Mouse (Mus musculus): ENCODE measurements around the gene Ptges2.

Ptges2 gene

GRCm38 (mm10) chr2:32375317-32375940 lies 20.3 kb upstream of the Ptges2 start:
- no peak for DNase-seq

GRCm38 (mm10) chr2:32376963-32377362 lies 18.7 kb upstream of the Ptges2 start:
- no peak for DNase-seq

- no peak for DNase-seq
These were observed 15.6 kb upstream of the Ptges2 start for GRCm38 (mm10) chr2:32380001-32380500.

- DNase-seq = no peak
These were observed 14.4 kb upstream of the Ptges2 start for GRCm38 (mm10) chr2:32381141-32381774.

GRCm38 (mm10) chr2:32381775-32382223 lies 13.9 kb upstream of the Ptges2 start, which contains the start of gene 1110008P14Rik:
TSS of gene 1110008P14Rik (minus strand) at chr2:32381938.
- DNase-seq = peak; percentile 93 to 95

GRCm38 (mm10) chr2:32382689-32383088 lies 13.0 kb upstream of the Ptges2 start:
- DNase-seq = no peak

- no peak for DNase-seq
These were observed 7.8 kb upstream of the Ptges2 start, which contains the start of gene Lcn2 for GRCm38 (mm10) chr2:32387706-32388490. TSS of gene Lcn2 (minus strand) at chr2:32388252.

GRCm38 (mm10) chr2:32389157-32389556 lies 6.5 kb upstream of the Ptges2 start:
- DNase-seq = no peak

- DNase-seq = peak; percentile 47 to 66
These were observed 4.8 kb upstream of the Ptges2 start for GRCm38 (mm10) chr2:32390871-32391270.

- DNase-seq = peak; percentile 76 to 81
These were observed 3.6 kb upstream of the Ptges2 start for GRCm38 (mm10) chr2:32392063-32392462.

GRCm38 (mm10) chr2:32394973-32395372 lies 723 bp upstream of the Ptges2 start:
- peak in 1 of 2 experiments; percentile 54 for DNase-seq

GRCm38 (mm10) chr2:32395946-32396621 lies 388 bp downstream of the Ptges2 start:
- DNase-seq = peak; percentile 93 to 94

- peak in 1 of 2 experiments; percentile 29 for DNase-seq
These were observed 999 bp downstream of the Ptges2 start for GRCm38 (mm10) chr2:32396695-32397094.

GRCm38 (mm10) chr2:32404663-32405062 lies 9.0 kb downstream of the Ptges2 start:
- peak; percentile 92 to 98 for DNase-seq

GRCm38 (mm10) chr2:32407144-32407824 lies 11.6 kb downstream of the Ptges2 start:
- DNase-seq = peak in 1 of 2 experiments; percentile 57

GRCm38 (mm10) chr2:32408429-32409424 lies 13.0 kb downstream of the Ptges2 start:
- DNase-seq = peak; percentile 87 to 93

- DNase-seq = no peak
These were observed 15.7 kb downstream of the Ptges2 start for GRCm38 (mm10) chr2:32411407-32411806.

GRCm38 (mm10) chr2:32412742-32413531 lies 17.2 kb downstream of the Ptges2 start:
- DNase-seq = no peak

- no peak for DNase-seq
These were observed 18.2 kb downstream of the Ptges2 start for GRCm38 (mm10) chr2:32413936-32414335.

GRCm38 (mm10) chr2:32415801-32416200 lies 20.1 kb downstream of the Ptges2 start:
- peak in 1 of 2 experiments; percentile 50 for DNase-seq

All from kidney, adult 8-10 months (tissue).